ENCODE assay signal across 21 mouse cellular contexts in the genomic region with DNA sequence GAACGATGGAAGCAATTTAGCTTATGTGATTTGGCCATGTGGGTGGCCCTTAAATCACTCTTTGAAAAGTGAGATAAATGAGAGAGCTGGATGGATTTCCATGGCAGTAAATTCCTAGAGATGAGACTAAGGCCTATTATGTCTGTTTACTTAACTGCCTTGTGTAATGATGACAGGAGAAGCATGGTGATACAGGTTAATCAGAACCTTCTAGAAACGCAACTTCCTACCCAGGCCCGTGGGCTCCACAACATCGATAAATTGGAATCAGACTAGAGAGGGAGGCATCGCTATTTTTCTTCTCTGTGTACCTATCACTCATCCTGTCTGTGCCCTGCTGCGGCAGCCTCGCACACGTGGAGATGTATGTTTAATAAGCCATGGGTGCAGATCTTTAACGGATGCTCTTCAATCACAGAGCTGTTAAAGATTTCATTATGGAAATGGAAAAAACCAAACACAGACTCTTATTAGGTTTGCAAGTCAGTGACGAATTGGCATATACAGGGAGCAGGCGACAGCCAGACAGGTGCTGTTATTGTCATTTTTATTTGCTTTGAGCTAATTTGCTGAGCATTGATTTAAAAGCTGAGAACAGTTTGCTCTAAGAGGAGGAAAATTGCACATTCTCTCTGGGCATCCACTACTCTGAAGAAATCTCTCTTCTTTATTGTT.
DNase-seq lines count a peak whose midpoint lies in the region; ATAC-seq lines count a peak whose summit lies in the region.
"Had no signal": no experiment of that assay in that cellular context is flagged by ENCODE, and none has a peak within 500 bp of the region (broad histone marks: within the 10 kb centered on the region; RNA-seq: fewer than 3 reads in every experiment).

No protein-coding gene starts in this region.

- H3K4me1 ChIP-seq in forebrain, embryonic 15.5 days, result peaks cover 23% of the 10 kb centered on the region
- H3K4me1 ChIP-seq in forebrain, embryonic 12.5 days, result no peaks in the 10 kb centered on the region
- 0 out of 2 replicates have a peak, but pooled peaks cover 3% of the 10 kb centered on the region for H3K4me1 ChIP-seq in midbrain, embryonic 15.5 days
- H3K4me1 ChIP-seq in midbrain, embryonic 13.5 days (replicated peaks), result peaks cover 9% of the 10 kb centered on the region
- peaks cover 12% of the 10 kb centered on the region for H3K4me1 ChIP-seq in hindbrain, embryonic 15.5 days (replicated peaks)
- peaks cover 9% of the 10 kb centered on the region for H3K4me1 ChIP-seq in neural tube, embryonic 15.5 days

- H3K9ac ChIP-seq in forebrain, embryonic 15.5 days (replicated peaks), result no peak overlapping the region
- H3K9ac ChIP-seq in forebrain, embryonic 12.5 days, result no peak overlapping the region
- no peak overlapping the region for H3K9ac ChIP-seq in midbrain, embryonic 15.5 days
- no peak overlapping the region for H3K9ac ChIP-seq in midbrain, embryonic 13.5 days (replicated peaks)
- H3K9ac ChIP-seq in hindbrain, embryonic 15.5 days, result no peak overlapping the region
- H3K9ac ChIP-seq in neural tube, embryonic 15.5 days (replicated peaks), result no peak overlapping the region
- H3K9ac ChIP-seq: liver, embryonic 14.5 days; lung, embryonic 14.5 days had no signal

- H3K27me3 ChIP-seq in forebrain, embryonic 15.5 days, result no peaks in the 10 kb centered on the region
- H3K27me3 ChIP-seq in forebrain, embryonic 12.5 days, result no peaks in the 10 kb centered on the region
- no peaks in the 10 kb centered on the region for H3K27me3 ChIP-seq in midbrain, embryonic 15.5 days (replicated peaks)
- no peaks in the 10 kb centered on the region for H3K27me3 ChIP-seq in midbrain, embryonic 13.5 days
- H3K27me3 ChIP-seq in hindbrain, embryonic 15.5 days, result no peaks in the 10 kb centered on the region
- no peaks in the 10 kb centered on the region for H3K27me3 ChIP-seq in neural tube, embryonic 15.5 days (replicated peaks)

- peak overlapping the region; percentile 20; the same call in 1 of the 2 replicates for H3K27ac ChIP-seq in forebrain, embryonic 15.5 days (replicated peaks)
- no peak overlapping the region for H3K27ac ChIP-seq in forebrain, embryonic 12.5 days
- H3K27ac ChIP-seq in midbrain, embryonic 15.5 days, result no peak overlapping the region
- H3K27ac ChIP-seq in midbrain, embryonic 13.5 days, result no peak overlapping the region
- H3K27ac ChIP-seq in hindbrain, embryonic 15.5 days (replicated peaks), result no peak overlapping the region
- 0 out of 2 replicates have a peak overlapping the region, but pooled peaks have one; percentile 15 for H3K27ac ChIP-seq in neural tube, embryonic 15.5 days (replicated peaks)
- H3K27ac ChIP-seq: heart, adult 2 months; liver, embryonic 14.5 days had no signal

- H3K4me3 ChIP-seq in forebrain, embryonic 15.5 days, result no peak overlapping the region
- H3K4me3 ChIP-seq in forebrain, embryonic 12.5 days (replicated peaks), result no peak overlapping the region
- H3K4me3 ChIP-seq in midbrain, embryonic 15.5 days, result no peak overlapping the region
- H3K4me3 ChIP-seq in midbrain, embryonic 13.5 days (replicated peaks), result no peak overlapping the region
- H3K4me3 ChIP-seq in hindbrain, embryonic 15.5 days, result no peak overlapping the region
- H3K4me3 ChIP-seq in neural tube, embryonic 15.5 days (replicated peaks), result no peak overlapping the region
- H3K4me3 ChIP-seq: heart, adult 2 months had no signal

- peak; percentile 59 for ATAC-seq in forebrain, embryonic 15.5 days (replicated peaks)
- ATAC-seq in forebrain, embryonic 12.5 days (ENCODE audit: low FRiP score), result no peak
- peak; percentile 33; the same call in 1 of the 2 replicates for ATAC-seq in midbrain, embryonic 15.5 days (replicated peaks)
- ATAC-seq in midbrain, embryonic 13.5 days, result no peak
- peak; percentile 63 for ATAC-seq in hindbrain, embryonic 15.5 days (ENCODE audit: low FRiP score, low read depth)
- ATAC-seq in neural tube, embryonic 15.5 days (ENCODE audit: low FRiP score), result peak; percentile 60
- ATAC-seq: inflammation-experienced regulatory T-cells, adult 6 months had no signal

- no peak for DNase-seq in right cerebral cortex, postnatal 14 days
- no peak for DNase-seq in adrenal gland, postnatal 25 days
- DNase-seq: adrenal gland, postnatal 36 days; cerebellum, adult 11-12 months; cerebellum, postnatal 14 days; gastrocnemius, postnatal 36 days; heart, adult 2 months; kidney, adult 8-10 months; kidney, postnatal 14 days; lung, embryonic 14.5 days; right cerebral cortex, adult 18-20 months; thymus, adult 2 months; thymus, postnatal 4 days had no signal

- H3K36me3 ChIP-seq in forebrain, embryonic 15.5 days, result no peaks in the 10 kb centered on the region
- H3K36me3 ChIP-seq in forebrain, embryonic 12.5 days (replicated peaks), result no peaks in the 10 kb centered on the region
- H3K36me3 ChIP-seq in midbrain, embryonic 15.5 days (replicated peaks), result no peaks in the 10 kb centered on the region
- no peaks in the 10 kb centered on the region for H3K36me3 ChIP-seq in midbrain, embryonic 13.5 days
- H3K36me3 ChIP-seq in hindbrain, embryonic 15.5 days, result no peaks in the 10 kb centered on the region
- H3K36me3 ChIP-seq in neural tube, embryonic 15.5 days, result no peaks in the 10 kb centered on the region

- no peaks in the 10 kb centered on the region for H3K9me3 ChIP-seq in forebrain, embryonic 15.5 days
- no peaks in the 10 kb centered on the region for H3K9me3 ChIP-seq in forebrain, embryonic 12.5 days
- no peaks in the 10 kb centered on the region for H3K9me3 ChIP-seq in midbrain, embryonic 15.5 days
- H3K9me3 ChIP-seq in midbrain, embryonic 13.5 days, result no peaks in the 10 kb centered on the region
- no peaks in the 10 kb centered on the region for H3K9me3 ChIP-seq in hindbrain, embryonic 15.5 days
- H3K9me3 ChIP-seq in neural tube, embryonic 15.5 days (replicated peaks), result no peaks in the 10 kb centered on the region

- H3K4me2 ChIP-seq in forebrain, embryonic 15.5 days (replicated peaks), result no peak overlapping the region
- no peak overlapping the region for H3K4me2 ChIP-seq in forebrain, embryonic 12.5 days
- no peak overlapping the region for H3K4me2 ChIP-seq in midbrain, embryonic 15.5 days
- no peak overlapping the region for H3K4me2 ChIP-seq in midbrain, embryonic 13.5 days (replicated peaks)
- H3K4me2 ChIP-seq in hindbrain, embryonic 15.5 days, result no peak overlapping the region
- no peak overlapping the region for H3K4me2 ChIP-seq in neural tube, embryonic 15.5 days
- H3K4me2 ChIP-seq: lung, embryonic 14.5 days had no signal

- 43% methylated on average over 11 of the region's 11 CpGs for WGBS in forebrain, embryonic 15.5 days
- 75% methylated on average over 11 of the region's 11 CpGs for WGBS in forebrain, embryonic 12.5 days
- 68% methylated on average over 11 of the region's 11 CpGs for WGBS in midbrain, embryonic 15.5 days
- WGBS in midbrain, embryonic 13.5 days, result 66% methylated on average over 11 of the region's 11 CpGs
- 43% methylated on average over 11 of the region's 11 CpGs for WGBS in hindbrain, embryonic 15.5 days
- 47% methylated on average over 11 of the region's 11 CpGs for WGBS in neural tube, embryonic 15.5 days

Comparison
In these comparisons a context has a peak if more than half of its experiments do, and no peak if none do; other contexts are left out.
1. ATAC-seq: peak in forebrain, embryonic 15.5 days (single experiment), midbrain, embryonic 15.5 days (single experiment), hindbrain, embryonic 15.5 days (single experiment) and neural tube, embryonic 15.5 days (single experiment); none in forebrain, embryonic 12.5 days (single experiment) and midbrain, embryonic 13.5 days (single experiment).
2. H3K27ac ChIP-seq: peak in forebrain, embryonic 15.5 days (single experiment) and neural tube, embryonic 15.5 days (single experiment); none in forebrain, embryonic 12.5 days (single experiment), midbrain, embryonic 15.5 days (single experiment), midbrain, embryonic 13.5 days (single experiment) and hindbrain, embryonic 15.5 days (single experiment).